Mouse (Mus musculus): Measurements from ENCODE around the gene Actl6a. TPM values are rescaled to one million over a fixed set of nuclear protein-coding genes. Genes with fewer than 3 reads are reported as not detected.
"Not testable (repeated sequence)": the region's sequence is repeated elsewhere in the genome, so short reads cannot be mapped to it uniquely, and the experiment has no call there.

Actl6a gene
- polyA plus RNA-seq, 1 experiment: 23.6 TPM

GRCm38 (mm10) chr3:32684631-32685030 is 21.5 kb upstream of the Actl6a start:
- Histone ChIP-seq H3K4me3 (ENCODE audit: insufficient read depth, low read depth, low read length) (no peak overlapping the region), H3K27ac (replicated peaks; ENCODE audit: low read depth, low read length) (peak overlapping the region; percentile 59; the same call in 1 of the 2 replicates), H3K4me1 (ENCODE audit: control insufficient read depth, insufficient read depth, insufficient read length, low read length) (no peaks in the 10 kb centered on the region)

- Histone ChIP-seq H3K4me1 (ENCODE audit: control insufficient read depth, insufficient read depth, insufficient read length, low read length) (no peaks in the 10 kb centered on the region), H3K27ac (replicated peaks; ENCODE audit: low read depth, low read length) (no peak overlapping the region), H3K4me3 (ENCODE audit: insufficient read depth, low read depth, low read length) (no peak overlapping the region)
These were observed 19.6 kb upstream of the Actl6a start for GRCm38 (mm10) chr3:32686537-32686936.

- H3K27ac ChIP-seq (replicated peaks; ENCODE audit: low read depth, low read length): no peak overlapping the region
- no peaks in the 10 kb centered on the region for H3K4me1 ChIP-seq (ENCODE audit: control insufficient read depth, insufficient read depth, insufficient read length, low read length)
- H3K4me3 ChIP-seq (ENCODE audit: insufficient read depth, low read depth, low read length): no peak overlapping the region
These were observed 18.9 kb upstream of the Actl6a start for GRCm38 (mm10) chr3:32687156-32687555.

- Histone ChIP-seq H3K4me1 (ENCODE audit: control insufficient read depth, insufficient read depth, insufficient read length, low read length) (no peaks in the 10 kb centered on the region), H3K4me3 (ENCODE audit: insufficient read depth, low read depth, low read length) (no peak overlapping the region), H3K27ac (replicated peaks; ENCODE audit: low read depth, low read length) (no peak overlapping the region)
These were observed 16.5 kb upstream of the Actl6a start for GRCm38 (mm10) chr3:32689567-32689999.

DNA sequence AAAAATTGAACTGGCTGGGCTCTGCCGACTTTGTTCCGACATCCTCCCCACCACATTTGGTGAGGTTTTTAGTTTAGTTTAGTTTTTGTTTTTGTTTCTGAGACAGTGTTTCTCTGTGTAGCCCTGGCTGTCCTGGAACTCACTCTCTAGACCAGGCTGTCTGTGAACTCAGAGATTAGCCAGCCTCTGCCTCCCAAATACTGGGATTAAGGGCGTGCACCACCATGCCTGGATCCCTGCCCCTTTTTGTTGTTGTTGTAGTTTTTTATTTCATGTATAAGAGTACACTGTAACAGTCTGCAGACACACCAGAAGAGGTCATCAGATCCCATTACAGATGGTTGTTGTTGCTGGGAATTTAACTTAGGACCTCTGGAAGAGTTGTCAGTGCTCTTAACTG is 16.1 kb upstream of the Actl6a start:
- Histone ChIP-seq H3K4me1 (ENCODE audit: control insufficient read depth, insufficient read depth, insufficient read length, low read length) (no peaks in the 10 kb centered on the region), H3K27ac (replicated peaks; ENCODE audit: low read depth, low read length) (no peak overlapping the region), H3K4me3 (ENCODE audit: insufficient read depth, low read depth, low read length) (no peak overlapping the region)

DNA sequence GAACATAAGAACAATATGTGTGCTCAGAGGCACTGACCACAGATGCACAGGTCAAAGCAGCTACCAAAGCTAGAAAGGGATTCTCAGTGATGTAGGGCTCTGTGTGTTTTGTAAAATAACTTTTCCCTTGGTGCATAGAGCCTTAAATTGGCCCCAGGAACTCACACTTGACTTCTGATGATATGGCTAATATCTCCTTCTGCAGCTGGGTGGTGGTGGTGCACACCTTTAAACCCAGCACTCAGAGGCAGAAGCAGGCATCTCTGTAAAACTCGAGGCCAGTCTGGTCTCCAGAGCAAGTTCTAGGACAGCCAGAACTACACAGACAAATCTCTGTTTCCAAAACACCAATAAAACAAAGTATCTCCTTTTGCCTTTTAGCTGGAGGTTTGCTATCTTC is 15.2 kb upstream of the Actl6a start:
- Histone ChIP-seq H3K4me1 (ENCODE audit: control insufficient read depth, insufficient read depth, insufficient read length, low read length) (no peaks in the 10 kb centered on the region), H3K27ac (replicated peaks; ENCODE audit: low read depth, low read length) (no peak overlapping the region)

DNA sequence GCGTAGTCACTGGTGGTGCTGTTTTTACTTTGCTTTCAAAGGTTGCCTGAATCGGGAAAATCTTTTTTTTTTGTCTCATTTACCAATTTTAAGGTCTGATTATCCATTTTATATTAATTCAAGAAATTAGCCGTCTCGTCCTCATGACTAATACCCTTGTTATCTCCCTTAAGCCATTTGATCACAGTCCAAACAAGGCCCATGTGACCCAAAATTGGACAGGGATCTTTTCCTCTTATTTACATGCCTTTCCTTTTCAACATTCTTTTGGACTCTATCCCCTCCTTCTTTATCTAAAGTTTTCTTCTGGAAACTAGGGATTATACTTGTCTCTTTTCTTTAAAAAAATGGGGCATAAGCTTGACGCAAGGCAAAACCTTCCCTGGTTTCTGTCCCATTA is 14.3 kb upstream of the Actl6a start:
- Histone ChIP-seq H3K27ac (replicated peaks; ENCODE audit: low read depth, low read length) (no peak overlapping the region), H3K4me1 (ENCODE audit: control insufficient read depth, insufficient read depth, insufficient read length, low read length) (no peaks in the 10 kb centered on the region), H3K4me3 (ENCODE audit: insufficient read depth, low read depth, low read length) (no peak overlapping the region)

More for the DNA sequence above, 15.2 kb upstream of the Actl6a start:
- no peak overlapping the region for H3K4me3 ChIP-seq (ENCODE audit: insufficient read depth, low read depth, low read length)

DNA sequence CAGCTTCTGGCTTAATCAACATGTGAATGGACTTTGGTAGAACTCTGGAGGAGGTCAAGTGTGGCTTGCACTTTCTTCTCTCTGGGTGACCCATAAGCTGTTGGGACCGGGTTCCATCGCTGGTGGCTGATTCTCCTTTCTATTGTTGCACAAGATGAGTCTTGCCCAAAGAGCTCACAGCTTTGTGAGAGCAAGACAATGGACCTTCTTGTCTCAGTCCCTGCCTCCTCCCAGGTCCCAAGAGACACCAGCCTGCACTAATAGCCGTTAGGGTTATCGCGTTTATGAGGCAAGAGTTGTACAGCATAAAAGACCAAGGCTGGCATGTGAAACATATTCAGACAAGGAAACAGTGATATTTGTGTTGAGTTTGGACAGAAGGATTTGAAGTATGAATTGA is 11.9 kb upstream of the Actl6a start:
- H3K4me3 ChIP-seq (ENCODE audit: insufficient read depth, low read depth, low read length): no peak overlapping the region
- no peaks in the 10 kb centered on the region for H3K4me1 ChIP-seq (ENCODE audit: control insufficient read depth, insufficient read depth, insufficient read length, low read length)
- no peak overlapping the region for H3K27ac ChIP-seq (replicated peaks; ENCODE audit: low read depth, low read length)

DNA sequence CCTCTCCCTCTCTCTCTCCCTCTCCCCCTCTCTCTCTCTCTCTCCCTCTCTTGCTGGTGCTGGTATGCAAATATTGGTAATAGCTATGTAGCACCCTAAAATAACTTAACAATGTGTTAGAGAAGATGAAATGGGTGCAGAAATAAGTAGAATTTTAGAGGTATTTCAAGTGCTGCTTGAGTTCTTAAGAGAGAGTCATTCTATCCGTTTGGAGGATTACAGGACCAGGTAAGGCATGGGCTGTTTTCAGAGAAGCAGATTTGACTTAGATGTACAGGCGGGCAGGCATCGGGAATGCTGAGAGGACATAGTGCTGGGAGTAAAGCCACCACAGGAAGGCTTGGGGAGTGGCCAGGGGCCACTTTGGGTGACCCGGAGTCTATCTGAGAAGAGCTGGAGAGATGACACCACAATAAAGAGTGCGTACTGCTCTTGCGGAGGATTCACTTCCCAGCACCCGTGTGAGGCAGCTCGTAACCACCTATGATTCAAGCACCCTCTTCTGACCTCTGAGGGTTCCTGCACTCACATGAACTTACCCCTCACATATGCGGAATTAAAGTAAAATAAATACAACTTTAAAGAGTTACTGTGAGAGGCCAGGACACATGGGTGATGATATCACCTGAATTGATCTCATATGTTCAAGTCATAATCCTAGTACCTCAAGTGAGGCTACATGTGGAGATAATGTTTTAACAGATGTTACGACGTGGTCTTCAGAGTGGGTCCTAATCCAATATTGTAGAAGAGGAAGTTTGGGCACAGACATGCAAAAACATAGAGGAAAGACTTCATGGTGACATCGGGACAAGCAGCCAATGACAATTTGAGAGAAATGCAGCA is 11.1 kb upstream of the Actl6a start:
- no peak overlapping the region for H3K4me3 ChIP-seq (ENCODE audit: insufficient read depth, low read depth, low read length)
- H3K27ac ChIP-seq (replicated peaks; ENCODE audit: low read depth, low read length): no peak overlapping the region
- H3K4me1 ChIP-seq (ENCODE audit: control insufficient read depth, insufficient read depth, insufficient read length, low read length): no peaks in the 10 kb centered on the region

- no peak overlapping the region for H3K27ac ChIP-seq (replicated peaks; ENCODE audit: low read depth, low read length)
- no peaks in the 10 kb centered on the region for H3K4me1 ChIP-seq (ENCODE audit: control insufficient read depth, insufficient read depth, insufficient read length, low read length)
- H3K4me3 ChIP-seq (ENCODE audit: insufficient read depth, low read depth, low read length): no peak overlapping the region
These were observed 10.5 kb upstream of the Actl6a start for GRCm38 (mm10) chr3:32695583-32695980.

DNA sequence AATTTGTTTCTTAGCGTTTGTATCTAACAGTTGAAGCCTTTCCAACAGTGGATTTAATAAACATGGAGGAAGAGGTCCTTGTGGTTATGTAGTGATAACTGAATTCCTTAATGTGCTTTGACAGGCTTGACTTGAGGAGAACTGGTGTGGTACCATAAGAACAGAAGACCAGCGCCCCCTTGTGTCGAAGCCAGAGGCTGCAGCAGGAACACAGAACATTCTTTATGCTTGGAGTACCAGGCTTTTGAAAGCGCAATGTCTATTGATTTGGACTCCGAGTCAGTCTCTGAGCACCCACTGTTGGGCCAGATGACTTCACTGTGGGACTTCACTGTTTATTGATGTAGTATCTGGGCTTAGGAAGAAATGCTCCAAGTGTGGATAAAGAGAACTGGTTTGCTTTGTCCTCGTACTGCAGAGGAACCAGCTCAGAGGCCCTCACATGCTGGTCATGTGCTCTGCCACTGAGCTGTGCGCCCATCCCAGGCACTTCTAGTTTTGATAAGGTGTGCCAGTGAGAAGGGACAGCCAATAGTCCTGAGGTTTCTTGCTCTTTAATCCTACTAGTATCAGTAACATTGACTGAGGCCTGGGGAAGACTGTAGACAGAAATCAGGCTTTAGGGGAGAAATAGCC is 7.8 kb upstream of the Actl6a start:
- H3K4me3 ChIP-seq (ENCODE audit: insufficient read depth, low read depth, low read length): no peak overlapping the region
- no peak overlapping the region for H3K27ac ChIP-seq (replicated peaks; ENCODE audit: low read depth, low read length)
- H3K4me1 ChIP-seq (ENCODE audit: control insufficient read depth, insufficient read depth, insufficient read length, low read length): no peaks in the 10 kb centered on the region

GRCm38 (mm10) chr3:32704021-32704420 is 2.1 kb upstream of the Actl6a start:
- not testable (repeated sequence) for H3K4me1 ChIP-seq (ENCODE audit: control insufficient read depth, insufficient read depth, insufficient read length, low read length); H3K27ac ChIP-seq (replicated peaks; ENCODE audit: low read depth, low read length); H3K4me3 ChIP-seq (ENCODE audit: insufficient read depth, low read depth, low read length)

DNA sequence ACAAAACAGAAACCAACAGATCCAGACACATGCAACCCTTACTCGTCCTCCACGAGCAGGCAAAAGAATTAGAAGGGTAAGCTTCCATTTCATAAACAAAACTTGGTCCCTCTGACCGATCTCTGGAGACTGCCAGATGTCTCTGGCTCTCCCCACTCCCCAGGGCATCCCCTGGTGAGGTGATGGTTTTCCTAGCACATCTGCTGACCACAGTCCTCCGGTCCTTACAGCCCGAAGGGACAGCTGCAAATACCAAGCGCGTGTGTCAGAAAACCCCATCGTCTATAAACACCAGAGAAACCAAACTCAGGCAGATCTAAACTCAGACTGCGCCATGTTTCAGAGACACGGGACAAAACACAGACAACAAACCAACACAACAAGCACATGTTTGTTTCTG is 1.5 kb upstream of the Actl6a start:
- H3K4me3 ChIP-seq (ENCODE audit: insufficient read depth, low read depth, low read length); H3K27ac ChIP-seq (replicated peaks; ENCODE audit: low read depth, low read length); H3K4me1 ChIP-seq (ENCODE audit: control insufficient read depth, insufficient read depth, insufficient read length, low read length): not testable (repeated sequence)

GRCm38 (mm10) chr3:32708052-32708367 is 1.9 kb downstream of the Actl6a start:
- Histone ChIP-seq H3K4me1 (ENCODE audit: control insufficient read depth, insufficient read depth, insufficient read length, low read length) (no peaks in the 10 kb centered on the region), H3K4me3 (ENCODE audit: insufficient read depth, low read depth, low read length) (peak overlapping the region; percentile 89), H3K27ac (replicated peaks; ENCODE audit: low read depth, low read length) (no peak overlapping the region)

DNA sequence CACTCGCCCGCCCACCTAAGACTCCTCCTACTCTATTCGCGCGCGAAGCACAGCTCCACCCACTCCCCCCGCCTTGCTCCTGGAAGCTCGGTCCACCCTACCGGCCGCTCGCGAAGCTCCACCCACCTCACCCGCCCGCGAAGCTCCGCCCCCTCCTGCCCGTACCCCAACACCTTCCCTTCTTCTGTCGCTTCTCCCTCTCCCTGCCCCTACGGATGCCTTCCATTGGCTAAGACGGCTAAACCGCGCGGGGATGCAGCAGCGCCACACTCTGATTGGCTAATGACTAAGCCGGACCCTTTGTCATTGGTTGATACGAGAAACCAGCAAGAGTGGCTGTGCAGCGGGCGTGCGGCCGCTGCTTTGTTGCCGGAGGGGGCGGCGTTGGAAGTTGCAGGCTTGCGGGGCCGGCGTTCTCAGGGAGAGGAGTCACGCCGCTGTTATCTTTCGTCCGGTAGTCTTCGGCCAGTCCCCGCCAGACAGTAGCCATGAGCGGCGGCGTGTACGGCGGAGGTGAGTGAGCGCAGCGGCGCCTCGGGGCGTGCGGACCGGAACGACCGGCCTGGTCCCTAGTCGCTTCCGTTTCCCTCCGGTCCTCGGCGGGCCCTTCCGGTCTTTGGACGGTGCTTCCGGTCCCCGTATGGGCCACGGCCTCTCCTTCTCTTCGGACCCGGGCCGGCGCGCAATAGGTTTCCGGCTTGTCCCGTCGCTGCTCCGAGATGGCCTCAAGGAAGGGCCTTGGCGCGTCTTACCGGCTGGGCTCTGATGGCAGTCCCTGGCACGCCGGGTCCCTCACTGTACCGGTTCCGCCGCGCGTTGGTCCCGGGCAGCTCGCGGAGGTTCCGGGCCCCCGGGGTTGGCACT is 2.5 kb downstream of the Actl6a start:
- no peaks in the 10 kb centered on the region for H3K4me1 ChIP-seq (ENCODE audit: control insufficient read depth, insufficient read depth, insufficient read length, low read length)
- peak overlapping the region; percentile 72 for H3K27ac ChIP-seq (replicated peaks; ENCODE audit: low read depth, low read length)
- peak overlapping the region; percentile 89 for H3K4me3 ChIP-seq (ENCODE audit: insufficient read depth, low read depth, low read length)
